Mouse (Mus musculus): ENCODE results near the gene Kat8. TPM values are rescaled to one million over a fixed set of nuclear protein-coding genes. Genes with fewer than 3 reads are reported as not detected.

The Kat8 gene
- polyA plus RNA-seq, 1 experiment from 2014 or later = 49.7 TPM

Other genes with a start within 250 kb of the Kat8 start
- 58.4 and 61.5 TPM in 2 replicates for gene Bcl7c, start 203.6 kb upstream of the Kat8 start, polyA plus RNA-seq (2014; fragmentation: Nextera tagmentation; extraction: Ambion mirVana)
- 6.8 and 9.2 TPM in 2 replicates for gene Ctf1, start 199.8 kb upstream of the Kat8 start, polyA plus RNA-seq (2014; fragmentation: Nextera tagmentation; extraction: Ambion mirVana)
- gene Ctf2, start 180.3 kb upstream of the Kat8 start, polyA plus RNA-seq (2014; fragmentation: Nextera tagmentation; extraction: Ambion mirVana) = 0.15 and 0.22 TPM in 2 replicates
- 6.2 and 10.7 TPM in 2 replicates for gene Fbxl19, start 168.0 kb upstream of the Kat8 start, polyA plus RNA-seq (2014; fragmentation: Nextera tagmentation; extraction: Ambion mirVana)
- gene Orai3, start 142.7 kb upstream of the Kat8 start, polyA plus RNA-seq (2014; fragmentation: Nextera tagmentation; extraction: Ambion mirVana) = 6.7 and 8.5 TPM in 2 replicates
- gene Setd1a, start 135.8 kb upstream of the Kat8 start, polyA plus RNA-seq (2014; fragmentation: Nextera tagmentation; extraction: Ambion mirVana) = 21.3 and 22.4 TPM in 2 replicates
- gene Gm49388, start 126.9 kb upstream of the Kat8 start, polyA plus RNA-seq (2014; fragmentation: Nextera tagmentation; extraction: Ambion mirVana) = not detected in 2 replicates
- 7.6 and 7.8 TPM in 2 replicates for gene Hsd3b7, start 111.9 kb upstream of the Kat8 start, polyA plus RNA-seq (2014; fragmentation: Nextera tagmentation; extraction: Ambion mirVana)
- gene Stx4a, start 88.2 kb upstream of the Kat8 start, polyA plus RNA-seq (2014; fragmentation: Nextera tagmentation; extraction: Ambion mirVana) = 11.6 and 15.0 TPM in 2 replicates
- 9.1 and 10.1 TPM in 2 replicates for gene Stx1b, start 88.0 kb upstream of the Kat8 start, polyA plus RNA-seq (2014; fragmentation: Nextera tagmentation; extraction: Ambion mirVana)
- gene Zfp646, start 36.3 kb upstream of the Kat8 start, polyA plus RNA-seq (2014; fragmentation: Nextera tagmentation; extraction: Ambion mirVana) = 16.5 and 21.5 TPM in 2 replicates
- gene Zfp668, start 35.7 kb upstream of the Kat8 start, polyA plus RNA-seq (2014; fragmentation: Nextera tagmentation; extraction: Ambion mirVana) = 23.1 and 23.3 TPM in 2 replicates
- gene Prss53, start 21.5 kb upstream of the Kat8 start, polyA plus RNA-seq (2014; fragmentation: Nextera tagmentation; extraction: Ambion mirVana) = 0.59 and 0.60 TPM in 2 replicates
- gene Gm21974, start 17.1 kb upstream of the Kat8 start, polyA plus RNA-seq (2014; fragmentation: Nextera tagmentation; extraction: Ambion mirVana) = not detected in 2 replicates
- gene Vkorc1, start 16.9 kb upstream of the Kat8 start, polyA plus RNA-seq (2014; fragmentation: Nextera tagmentation; extraction: Ambion mirVana) = 48.0 and 53.9 TPM in 2 replicates
- 96.5 and 105 TPM in 2 replicates for gene Bckdk, start 8.4 kb upstream of the Kat8 start, polyA plus RNA-seq (2014; fragmentation: Nextera tagmentation; extraction: Ambion mirVana)
- 3.4 and 4.9 TPM in 2 replicates for gene Prss8, start 17.6 kb downstream of the Kat8 start, polyA plus RNA-seq (2014; fragmentation: Nextera tagmentation; extraction: Ambion mirVana)
- 8.5 and 11.0 TPM in 2 replicates for gene Prss36, start 34.2 kb downstream of the Kat8 start, polyA plus RNA-seq (2014; fragmentation: Nextera tagmentation; extraction: Ambion mirVana)
- 58.7 and 65.0 TPM in 2 replicates for gene Fus, start 54.9 kb downstream of the Kat8 start, polyA plus RNA-seq (2014; fragmentation: Nextera tagmentation; extraction: Ambion mirVana)
- gene Pycard, start 81.4 kb downstream of the Kat8 start, polyA plus RNA-seq (2014; fragmentation: Nextera tagmentation; extraction: Ambion mirVana) = 8.4 and 11.0 TPM in 2 replicates
- not detected in 2 replicates for gene Trim72, start 91.4 kb downstream of the Kat8 start, polyA plus RNA-seq (2014; fragmentation: Nextera tagmentation; extraction: Ambion mirVana)
- gene Itgam, start 150.1 kb downstream of the Kat8 start, polyA plus RNA-seq (2014; fragmentation: Nextera tagmentation; extraction: Ambion mirVana) = 0.42 TPM in 2 replicates
- not detected in 2 replicates for gene Gm49368, start 150.2 kb downstream of the Kat8 start, polyA plus RNA-seq (2014; fragmentation: Nextera tagmentation; extraction: Ambion mirVana)
- not detected in 2 replicates for gene Itgax, start 217.0 kb downstream of the Kat8 start, polyA plus RNA-seq (2014; fragmentation: Nextera tagmentation; extraction: Ambion mirVana)
- gene Itgad, start 241.9 kb downstream of the Kat8 start, polyA plus RNA-seq (2014; fragmentation: Nextera tagmentation; extraction: Ambion mirVana) = not detected in 2 replicates

All from hindbrain, embryonic 11.5 days (tissue).